Mouse (Mus musculus): ENCODE measurements at regions not wholly inside any gene's neighbourhood (a gene's known extent, or its start where the extent isn't known, plus 50 kb on each side); places are given as distances from the start of the nearest gene placed in this dataset.

- no peaks in the 10 kb centered on the region for H3K36me3 ChIP-seq (ENCODE audit: control insufficient read depth, insufficient read depth, low read length)
- 0 out of 2 replicates have a peak, but pooled peaks cover 2% of the 10 kb centered on the region for H3K4me1 ChIP-seq (ENCODE audit: control insufficient read depth, insufficient read depth, low read length)
- no peak overlapping the region for H3K4me3 ChIP-seq (ENCODE audit: control insufficient read depth, low read depth, low read length)
- no peaks in the 10 kb centered on the region for H3K27me3 ChIP-seq (ENCODE audit: control insufficient read depth, insufficient read depth, low read length)
- TF ChIP-seq POLR2A (IDR thresholded peaks at IDR 0.05; ENCODE audit: control insufficient read depth, low read depth, low read length) = no peak
- no peak for TF ChIP-seq CTCF (IDR thresholded peaks at IDR 0.05; ENCODE audit: control insufficient read depth, insufficient read depth, insufficient replicate concordance, low read depth, low read length)
- no peak overlapping the region for H3K27ac ChIP-seq (ENCODE audit: control insufficient read depth, insufficient read depth, low read depth, low read length)
Observed at GRCm38 (mm10) chr9:31654213-31654612, 190.0 kb upstream of the Tmem45b start.

GRCm38 (mm10) chr9:31653788-31654187, 189.5 kb upstream of the Tmem45b start:
- TF ChIP-seq POLR2A (IDR thresholded peaks at IDR 0.05; ENCODE audit: control insufficient read depth, low read depth, low read length) (no peak), CTCF (IDR thresholded peaks at IDR 0.05; ENCODE audit: control insufficient read depth, insufficient read depth, insufficient replicate concordance, low read depth, low read length) (no peak)
- H3K4me1 ChIP-seq (ENCODE audit: control insufficient read depth, insufficient read depth, low read length) = 0 out of 2 replicates have a peak, but pooled peaks cover 2% of the 10 kb centered on the region
- H3K4me3 ChIP-seq (ENCODE audit: control insufficient read depth, low read depth, low read length) = no peak overlapping the region
- no peaks in the 10 kb centered on the region for H3K36me3 ChIP-seq (ENCODE audit: control insufficient read depth, insufficient read depth, low read length)
- H3K27ac ChIP-seq (ENCODE audit: control insufficient read depth, insufficient read depth, low read depth, low read length) = no peak overlapping the region
- no peaks in the 10 kb centered on the region for H3K27me3 ChIP-seq (ENCODE audit: control insufficient read depth, insufficient read depth, low read length)

- TF ChIP-seq POLR2A (IDR thresholded peaks at IDR 0.05; ENCODE audit: control insufficient read depth, low read depth, low read length) = no peak
- H3K27ac ChIP-seq (ENCODE audit: control insufficient read depth, insufficient read depth, low read depth, low read length) = no peak overlapping the region
Observed at GRCm38 (mm10) chr9:31650362-31651130, 186.3 kb upstream of the Tmem45b start.

GRCm38 (mm10) chr9:31649073-31649472, 184.8 kb upstream of the Tmem45b start:
- no peak overlapping the region for H3K4me3 ChIP-seq (ENCODE audit: control insufficient read depth, low read depth, low read length)
- no peaks in the 10 kb centered on the region for H3K36me3 ChIP-seq (ENCODE audit: control insufficient read depth, insufficient read depth, low read length)

More at GRCm38 (mm10) chr9:31650362-31651130, 186.3 kb upstream of the Tmem45b start:
- H3K36me3 ChIP-seq (ENCODE audit: control insufficient read depth, insufficient read depth, low read length) = no peaks in the 10 kb centered on the region
- no peaks in the 10 kb centered on the region for H3K27me3 ChIP-seq (ENCODE audit: control insufficient read depth, insufficient read depth, low read length)
- 0 out of 2 replicates have a peak, but pooled peaks cover 2% of the 10 kb centered on the region for H3K4me1 ChIP-seq (ENCODE audit: control insufficient read depth, insufficient read depth, low read length)
- H3K4me3 ChIP-seq (ENCODE audit: control insufficient read depth, low read depth, low read length) = no peak overlapping the region

GRCm38 (mm10) chr9:31648551-31648950, 184.3 kb upstream of the Tmem45b start:
- H3K27ac ChIP-seq (ENCODE audit: control insufficient read depth, insufficient read depth, low read depth, low read length) = no peak overlapping the region
- TF ChIP-seq POLR2A (IDR thresholded peaks at IDR 0.05; ENCODE audit: control insufficient read depth, low read depth, low read length) (no peak), CTCF (IDR thresholded peaks at IDR 0.05; ENCODE audit: control insufficient read depth, insufficient read depth, insufficient replicate concordance, low read depth, low read length) (no peak)

More at GRCm38 (mm10) chr9:31649073-31649472, 184.8 kb upstream of the Tmem45b start:
- Histone ChIP-seq H3K27me3 (ENCODE audit: control insufficient read depth, insufficient read depth, low read length) (no peaks in the 10 kb centered on the region), H3K4me1 (ENCODE audit: control insufficient read depth, insufficient read depth, low read length) (no peaks in the 10 kb centered on the region), H3K27ac (ENCODE audit: control insufficient read depth, insufficient read depth, low read depth, low read length) (no peak overlapping the region)
- TF ChIP-seq CTCF (IDR thresholded peaks at IDR 0.05; ENCODE audit: control insufficient read depth, insufficient read depth, insufficient replicate concordance, low read depth, low read length) (no peak), POLR2A (IDR thresholded peaks at IDR 0.05; ENCODE audit: control insufficient read depth, low read depth, low read length) (no peak)

DNA sequence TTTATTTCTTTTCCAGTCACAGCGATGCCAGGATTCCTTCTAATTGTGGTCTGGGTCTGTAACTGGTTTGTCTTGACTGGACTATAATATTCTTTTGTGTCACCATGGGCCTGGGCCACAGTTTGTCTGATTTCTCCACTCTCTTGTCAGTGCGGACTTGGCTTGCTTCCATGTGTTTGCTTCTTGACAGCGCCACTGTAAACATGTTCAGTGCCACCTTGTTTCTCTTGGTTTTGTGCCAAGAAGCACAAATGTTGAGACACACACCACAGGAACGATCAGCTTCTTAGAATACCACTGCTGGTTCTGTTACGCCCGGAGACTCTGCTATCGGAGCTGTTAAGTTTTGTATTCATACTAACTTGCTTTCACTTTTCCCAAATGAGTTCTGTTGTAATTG, 180.9 kb upstream of the Tmem45b start:
- no peaks in the 10 kb centered on the region for H3K4me1 ChIP-seq (ENCODE audit: control insufficient read depth, insufficient read depth, low read length)
- no peak overlapping the region for H3K4me3 ChIP-seq (ENCODE audit: control insufficient read depth, low read depth, low read length)
- no peak overlapping the region for H3K27ac ChIP-seq (ENCODE audit: control insufficient read depth, insufficient read depth, low read depth, low read length)
- H3K27me3 ChIP-seq (ENCODE audit: control insufficient read depth, insufficient read depth, low read length) = no peaks in the 10 kb centered on the region
- no peaks in the 10 kb centered on the region for H3K36me3 ChIP-seq (ENCODE audit: control insufficient read depth, insufficient read depth, low read length)
- no peak for TF ChIP-seq CTCF (IDR thresholded peaks at IDR 0.05; ENCODE audit: control insufficient read depth, insufficient read depth, insufficient replicate concordance, low read depth, low read length)
- TF ChIP-seq POLR2A (IDR thresholded peaks at IDR 0.05; ENCODE audit: control insufficient read depth, low read depth, low read length) = no peak

More at GRCm38 (mm10) chr9:31648551-31648950, 184.3 kb upstream of the Tmem45b start:
- H3K36me3 ChIP-seq (ENCODE audit: control insufficient read depth, insufficient read depth, low read length) = no peaks in the 10 kb centered on the region
- no peaks in the 10 kb centered on the region for H3K4me1 ChIP-seq (ENCODE audit: control insufficient read depth, insufficient read depth, low read length)
- no peak overlapping the region for H3K4me3 ChIP-seq (ENCODE audit: control insufficient read depth, low read depth, low read length)
- no peaks in the 10 kb centered on the region for H3K27me3 ChIP-seq (ENCODE audit: control insufficient read depth, insufficient read depth, low read length)

GRCm38 (mm10) chr9:31644106-31644505, 179.8 kb upstream of the Tmem45b start:
- Histone ChIP-seq H3K27me3 (ENCODE audit: control insufficient read depth, insufficient read depth, low read length) (no peaks in the 10 kb centered on the region), H3K27ac (ENCODE audit: control insufficient read depth, insufficient read depth, low read depth, low read length) (no peak overlapping the region), H3K4me1 (ENCODE audit: control insufficient read depth, insufficient read depth, low read length) (no peaks in the 10 kb centered on the region), H3K4me3 (ENCODE audit: control insufficient read depth, low read depth, low read length) (no peak overlapping the region), H3K36me3 (ENCODE audit: control insufficient read depth, insufficient read depth, low read length) (no peaks in the 10 kb centered on the region)
- TF ChIP-seq POLR2A (IDR thresholded peaks at IDR 0.05; ENCODE audit: control insufficient read depth, low read depth, low read length) = no peak
- TF ChIP-seq CTCF (IDR thresholded peaks at IDR 0.05; ENCODE audit: control insufficient read depth, insufficient read depth, insufficient replicate concordance, low read depth, low read length) = no peak
